Mouse (Mus musculus): ENCODE results near the gene Gpatch2l.

The Gpatch2l gene

GRCm38 (mm10) chr12:86241604-86242536, at the start of gene Gpatch2l:
Gene Gpatch2l, plus strand, starts transcription at chr12:86241858.
- DNase-seq (ENCODE audit: low spot score in 2 of 2) = peak; percentile 94 to 95

- no peak for DNase-seq (ENCODE audit: low spot score in 2 of 2)
Observed at GRCm38 (mm10) chr12:86192036-86192449, 49.6 kb upstream of the Gpatch2l start.

- no peak for DNase-seq (ENCODE audit: low spot score in 2 of 2)
Observed at GRCm38 (mm10) chr12:86196944-86197343, 44.7 kb upstream of the Gpatch2l start.

- no peak for DNase-seq (ENCODE audit: low spot score in 2 of 2)
Observed at GRCm38 (mm10) chr12:86203443-86204057, 38.1 kb upstream of the Gpatch2l start.

GRCm38 (mm10) chr12:86211099-86211520, 30.5 kb upstream of the Gpatch2l start:
- no peak for DNase-seq (ENCODE audit: low spot score in 2 of 2)

- DNase-seq (ENCODE audit: low spot score in 2 of 2) = peak; percentile 37 to 75
Observed at GRCm38 (mm10) chr12:86212693-86213470, 28.8 kb upstream of the Gpatch2l start.

- no peak for DNase-seq (ENCODE audit: low spot score in 2 of 2)
Observed at GRCm38 (mm10) chr12:86214201-86214600, 27.5 kb upstream of the Gpatch2l start.

GRCm38 (mm10) chr12:86216687-86217421, 24.8 kb upstream of the Gpatch2l start:
- no peak for DNase-seq (ENCODE audit: low spot score in 2 of 2)

GRCm38 (mm10) chr12:86220200-86221021, 21.2 kb upstream of the Gpatch2l start:
- DNase-seq (ENCODE audit: low spot score in 2 of 2) = peak; percentile 23 to 71

GRCm38 (mm10) chr12:86221074-86221703, 20.5 kb upstream of the Gpatch2l start:
- no peak for DNase-seq (ENCODE audit: low spot score in 2 of 2)

- no peak for DNase-seq (ENCODE audit: low spot score in 2 of 2)
Observed at GRCm38 (mm10) chr12:86234295-86234694, 7.4 kb upstream of the Gpatch2l start.

GRCm38 (mm10) chr12:86238736-86239135, 2.9 kb upstream of the Gpatch2l start:
- DNase-seq (ENCODE audit: low spot score in 2 of 2) = no peak

- DNase-seq (ENCODE audit: low spot score in 2 of 2) = no peak
Observed at GRCm38 (mm10) chr12:86242563-86242962, 905 bp downstream of the Gpatch2l start.

- no peak for DNase-seq (ENCODE audit: low spot score in 2 of 2)
Observed at GRCm38 (mm10) chr12:86243936-86244335, 2.3 kb downstream of the Gpatch2l start.

- DNase-seq (ENCODE audit: low spot score in 2 of 2) = no peak
Observed at GRCm38 (mm10) chr12:86250183-86250582, 8.5 kb downstream of the Gpatch2l start.

GRCm38 (mm10) chr12:86254910-86255309, 13.3 kb downstream of the Gpatch2l start:
- no peak for DNase-seq (ENCODE audit: low spot score in 2 of 2)

- DNase-seq (ENCODE audit: low spot score in 2 of 2) = no peak
Observed at GRCm38 (mm10) chr12:86271626-86272025, 30.0 kb downstream of the Gpatch2l start.

GRCm38 (mm10) chr12:86274246-86274645, 32.6 kb downstream of the Gpatch2l start:
- no peak for DNase-seq (ENCODE audit: low spot score in 2 of 2)

GRCm38 (mm10) chr12:86275731-86276130, 34.1 kb downstream of the Gpatch2l start:
- DNase-seq (ENCODE audit: low spot score in 2 of 2) = no peak

GRCm38 (mm10) chr12:86276463-86276862, 34.8 kb downstream of the Gpatch2l start:
- DNase-seq (ENCODE audit: low spot score in 2 of 2) = no peak

Data from spleen, postnatal 4 days (tissue).